Mouse (Mus musculus): Measurements from ENCODE around the gene Lrrc26. TPM values are rescaled to one million over a fixed set of nuclear protein-coding genes. Genes with fewer than 3 reads are reported as not detected.

Gene Lrrc26
- polyA plus RNA-seq, 1 experiment: 2.7 TPM

DNA sequence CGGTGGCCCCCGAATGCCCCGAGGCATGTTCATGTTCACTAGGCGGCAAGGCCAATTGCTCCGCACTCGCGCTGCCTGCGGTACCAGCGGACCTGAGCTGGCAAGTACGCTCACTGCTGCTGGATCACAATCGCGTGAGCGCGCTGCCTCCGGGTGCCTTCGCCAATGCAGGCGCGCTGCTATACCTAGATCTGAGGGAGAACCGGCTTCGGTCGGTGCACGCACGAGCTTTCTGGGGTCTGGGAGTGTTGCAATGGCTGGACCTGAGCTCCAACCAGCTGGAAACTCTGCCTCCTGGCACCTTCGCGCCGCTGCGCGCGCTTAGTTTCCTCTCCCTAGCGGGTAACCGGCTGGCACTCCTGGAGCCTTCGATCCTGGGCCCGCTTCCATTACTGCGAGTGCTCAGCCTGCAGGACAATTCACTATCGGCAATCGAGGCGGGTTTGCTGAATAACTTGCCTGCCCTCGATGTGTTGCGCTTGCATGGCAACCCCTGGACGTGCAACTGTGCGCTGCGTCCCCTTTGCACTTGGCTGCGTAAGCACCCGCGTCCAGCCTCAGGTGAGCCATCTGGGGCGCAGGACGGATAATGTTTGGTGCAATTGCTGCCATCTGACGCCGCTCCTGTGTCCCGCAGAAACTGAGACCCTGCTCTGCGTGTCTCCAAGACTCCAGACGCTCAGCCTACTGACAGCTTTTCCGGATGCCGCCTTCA lies 543 bp downstream of the Lrrc26 start:
- Histone ChIP-seq H3K4me1 (ENCODE audit: control insufficient read depth, insufficient read depth, low read length) (peaks cover 8% of the 10 kb centered on the region), H3K27ac (ENCODE audit: insufficient read depth, low read depth, low read length) (no peak overlapping the region), H3K4me3 (ENCODE audit: insufficient read depth, low read depth, low read length) (peak overlapping the region; percentile 5; the same call in 1 of the 2 replicates), H3K36me3 (ENCODE audit: control insufficient read depth, insufficient read depth, low read length) (no peaks in the 10 kb centered on the region), H3K27me3 (replicated peaks; ENCODE audit: control insufficient read depth, insufficient read depth, low read length) (no peaks in the 10 kb centered on the region; the same call in 1 of the 2 replicates)
- WGBS: 1% methylated on average over 54 of the region's 54 CpGs
- DNase-seq: peak; percentile 52
- TF ChIP-seq POLR2A (IDR thresholded peaks at IDR 0.05; ENCODE audit: low read depth, low read length) (no peak), CTCF (conservative IDR thresholded peaks at IDR 0.05; ENCODE audit: insufficient read depth, insufficient read length, low read depth, low read length) (no peak)

DNA sequence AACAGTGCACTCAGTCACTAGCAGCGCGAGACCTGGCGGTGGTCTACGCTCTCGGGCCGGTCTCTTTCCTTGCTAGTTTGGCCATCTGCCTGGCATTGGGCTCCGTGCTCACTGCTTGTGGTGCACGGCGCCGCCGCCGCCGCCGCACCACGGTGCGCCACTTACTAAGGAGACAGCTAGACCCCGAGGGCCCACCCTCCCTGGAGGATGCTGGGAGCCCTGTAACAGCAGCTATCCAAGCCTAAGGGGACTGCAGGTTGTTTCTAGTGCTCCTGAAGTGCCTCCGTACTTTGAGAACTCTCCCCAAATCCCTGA lies 1.1 kb downstream of the Lrrc26 start:
- H3K4me1 ChIP-seq (ENCODE audit: control insufficient read depth, insufficient read depth, low read length): peaks cover 8% of the 10 kb centered on the region
- 2% methylated on average over 18 of the region's 18 CpGs for WGBS
- no peaks in the 10 kb centered on the region; the same call in 1 of the 2 replicates for H3K27me3 ChIP-seq (replicated peaks; ENCODE audit: control insufficient read depth, insufficient read depth, low read length)
- no peaks in the 10 kb centered on the region for H3K36me3 ChIP-seq (ENCODE audit: control insufficient read depth, insufficient read depth, low read length)
- no peak overlapping the region for H3K27ac ChIP-seq (ENCODE audit: insufficient read depth, low read depth, low read length)
- peak overlapping the region; percentile 5; the same call in 1 of the 2 replicates for H3K4me3 ChIP-seq (ENCODE audit: insufficient read depth, low read depth, low read length)
- TF ChIP-seq POLR2A (IDR thresholded peaks at IDR 0.05; ENCODE audit: low read depth, low read length) (no peak), CTCF (conservative IDR thresholded peaks at IDR 0.05; ENCODE audit: insufficient read depth, insufficient read length, low read depth, low read length) (no peak)
- peak; percentile 31 for DNase-seq

DNA sequence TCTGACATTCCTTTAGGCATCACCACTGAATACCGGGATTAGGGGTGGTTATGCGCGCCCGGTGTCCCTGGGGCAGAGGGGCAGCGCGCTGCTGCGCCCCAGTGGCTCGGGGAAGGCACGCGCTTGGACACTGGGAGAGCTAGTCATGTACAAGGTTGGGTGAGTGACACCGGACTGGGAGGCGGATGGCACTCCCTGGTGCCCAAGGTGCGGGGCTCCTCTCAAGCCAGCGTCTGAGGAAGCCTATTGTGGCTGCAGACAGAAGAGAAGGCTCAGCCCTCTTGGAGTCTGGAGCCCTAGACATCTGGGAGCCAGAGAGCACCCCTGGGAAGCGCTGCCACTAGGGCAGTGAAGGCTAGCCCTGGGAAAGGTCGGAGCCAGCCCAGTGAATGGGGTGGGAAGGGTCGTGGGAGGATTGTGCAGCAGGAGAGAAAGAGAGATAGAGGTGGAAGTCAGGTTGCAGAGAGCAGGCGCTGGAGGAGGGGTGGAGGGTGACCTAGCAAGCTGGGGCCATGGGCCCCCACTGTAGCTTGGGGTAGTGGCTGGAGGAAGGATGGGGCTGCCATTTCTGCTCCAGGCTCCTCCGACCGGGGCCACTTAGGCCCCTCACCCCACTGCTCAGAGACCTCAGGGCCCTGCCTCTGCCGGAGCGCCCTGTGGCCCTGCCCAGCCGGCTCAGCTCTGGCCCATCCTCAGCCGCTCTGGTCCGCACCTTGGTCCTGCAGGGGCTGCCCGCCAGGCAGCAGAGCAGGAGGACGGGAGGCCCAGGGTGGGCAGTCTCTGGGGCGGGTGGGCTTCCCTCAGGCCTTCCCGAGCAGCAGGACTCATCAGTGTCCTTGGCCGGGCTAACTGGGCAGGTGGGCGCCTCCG lies 1.7 kb downstream of the Lrrc26 start:
- no peaks in the 10 kb centered on the region; the same call in 1 of the 2 replicates for H3K27me3 ChIP-seq (replicated peaks; ENCODE audit: control insufficient read depth, insufficient read depth, low read length)

DNA sequence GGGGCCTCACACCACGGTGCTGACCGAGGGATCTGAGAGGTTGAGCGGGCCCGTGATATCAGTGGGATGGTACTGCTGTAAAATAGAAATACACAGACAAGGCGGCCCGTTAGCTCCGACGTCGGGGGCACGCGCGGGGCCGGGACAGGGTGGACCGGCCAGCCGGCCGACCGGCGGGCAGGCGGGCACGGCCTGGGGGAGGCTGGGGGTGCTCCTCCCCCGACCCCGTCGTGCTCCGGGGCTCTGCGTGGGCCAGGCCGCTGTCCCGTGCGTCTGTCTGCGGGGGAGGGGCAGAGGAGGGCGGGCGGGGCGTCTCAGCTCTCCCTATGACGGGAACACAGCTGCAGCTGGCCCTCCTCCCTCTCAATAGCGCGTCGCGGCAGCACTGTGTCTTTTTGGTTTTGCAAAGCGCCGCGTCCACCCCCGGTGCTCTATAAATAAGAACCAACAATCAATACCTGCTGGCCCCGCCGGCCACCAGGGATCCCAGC lies 2.4 kb downstream of the Lrrc26 start:
- peaks cover 3% of the 10 kb centered on the region; the same call in 1 of the 2 replicates for H3K4me1 ChIP-seq (ENCODE audit: control insufficient read depth, insufficient read depth, low read length)
- TF ChIP-seq POLR2A (IDR thresholded peaks at IDR 0.05; ENCODE audit: low read depth, low read length): no peak
- DNase-seq: no peak
- no peaks in the 10 kb centered on the region; the same call in 1 of the 2 replicates for H3K27me3 ChIP-seq (replicated peaks; ENCODE audit: control insufficient read depth, insufficient read depth, low read length)
- 4% methylated on average over 43 of the region's 43 CpGs for WGBS
- H3K27ac ChIP-seq (ENCODE audit: insufficient read depth, low read depth, low read length): no peak overlapping the region
- peak overlapping the region; percentile 29; the same call in 1 of the 2 replicates for H3K4me3 ChIP-seq (ENCODE audit: insufficient read depth, low read depth, low read length)
- no peaks in the 10 kb centered on the region for H3K36me3 ChIP-seq (ENCODE audit: control insufficient read depth, insufficient read depth, low read length)

More for the DNA sequence above, 1.7 kb downstream of the Lrrc26 start:
- WGBS: 7% methylated on average over 32 of the region's 32 CpGs
- Histone ChIP-seq H3K36me3 (ENCODE audit: control insufficient read depth, insufficient read depth, low read length) (no peaks in the 10 kb centered on the region), H3K4me1 (ENCODE audit: control insufficient read depth, insufficient read depth, low read length) (peaks cover 6% of the 10 kb centered on the region), H3K4me3 (ENCODE audit: insufficient read depth, low read depth, low read length) (peak overlapping the region; percentile 29; the same call in 1 of the 2 replicates), H3K27ac (ENCODE audit: insufficient read depth, low read depth, low read length) (no peak overlapping the region)
- no peak for TF ChIP-seq POLR2A (IDR thresholded peaks at IDR 0.05; ENCODE audit: low read depth, low read length)
- TF ChIP-seq CTCF (conservative IDR thresholded peaks at IDR 0.05; ENCODE audit: insufficient read depth, insufficient read length, low read depth, low read length): no peak
- DNase-seq: peak; percentile 25

DNA sequence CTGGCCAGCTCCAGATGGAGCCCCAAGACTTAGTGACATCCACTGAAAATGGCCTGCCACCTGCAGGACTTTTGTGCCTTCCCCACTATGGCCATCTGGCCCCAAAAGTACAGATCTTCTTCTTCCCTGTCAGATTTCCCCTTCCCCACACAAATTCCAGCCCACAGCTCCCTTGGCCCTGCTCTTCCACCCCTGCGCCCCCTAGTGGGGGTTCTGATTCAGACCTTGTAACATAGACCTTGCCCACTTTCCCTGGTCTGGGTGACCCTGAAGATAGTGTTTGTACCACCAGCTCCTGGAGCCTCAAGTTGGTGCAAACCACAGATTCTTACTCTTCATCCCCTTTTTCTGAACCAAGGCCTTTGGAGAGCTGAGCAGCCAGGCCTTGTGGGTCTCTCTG lies 3.1 kb downstream of the Lrrc26 start:
- H3K36me3 ChIP-seq (ENCODE audit: control insufficient read depth, insufficient read depth, low read length): no peaks in the 10 kb centered on the region
- peak; percentile 73 for DNase-seq
- TF ChIP-seq POLR2A (IDR thresholded peaks at IDR 0.05; ENCODE audit: low read depth, low read length) (no peak), CTCF (conservative IDR thresholded peaks at IDR 0.05; ENCODE audit: insufficient read depth, insufficient read length, low read depth, low read length) (peak; percentile 76)
- H3K27ac ChIP-seq (ENCODE audit: insufficient read depth, low read depth, low read length): no peak overlapping the region
- WGBS: 0% methylated on average over 1 of the region's 1 CpGs
- H3K4me1 ChIP-seq (ENCODE audit: control insufficient read depth, insufficient read depth, low read length): 0 out of 2 replicates have a peak, but pooled peaks cover 3% of the 10 kb centered on the region
- H3K27me3 ChIP-seq (replicated peaks; ENCODE audit: control insufficient read depth, insufficient read depth, low read length): no peaks in the 10 kb centered on the region; the same call in 1 of the 2 replicates
- H3K4me3 ChIP-seq (ENCODE audit: insufficient read depth, low read depth, low read length): no peak overlapping the region

DNA sequence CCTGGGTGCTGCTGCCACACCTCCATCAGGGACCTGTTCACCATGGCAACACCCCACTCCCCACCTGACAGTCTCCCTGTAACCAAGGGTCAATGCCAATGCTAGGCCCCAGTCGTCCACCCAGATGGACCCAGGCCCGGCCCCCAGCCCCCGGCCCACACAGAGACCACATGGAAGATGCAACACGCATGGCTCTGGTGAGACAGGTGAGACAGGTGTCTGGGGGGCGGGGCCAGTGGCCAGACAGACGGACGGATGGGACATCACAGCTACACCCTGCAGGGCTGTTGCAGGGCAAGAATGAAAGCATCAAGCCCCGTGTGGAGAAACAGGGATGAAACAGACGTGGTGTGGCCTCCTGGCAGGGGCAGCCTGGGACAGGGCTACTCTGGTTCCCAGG lies 4.0 kb downstream of the Lrrc26 start:
- H3K27ac ChIP-seq (ENCODE audit: insufficient read depth, low read depth, low read length): no peak overlapping the region
- no peaks in the 10 kb centered on the region; the same call in 1 of the 2 replicates for H3K27me3 ChIP-seq (replicated peaks; ENCODE audit: control insufficient read depth, insufficient read depth, low read length)
- DNase-seq: no peak
- no peak overlapping the region for H3K4me3 ChIP-seq (ENCODE audit: insufficient read depth, low read depth, low read length)
- no peaks in the 10 kb centered on the region for H3K36me3 ChIP-seq (ENCODE audit: control insufficient read depth, insufficient read depth, low read length)
- H3K4me1 ChIP-seq (ENCODE audit: control insufficient read depth, insufficient read depth, low read length): no peaks in the 10 kb centered on the region
- 82% methylated on average over 9 of the region's 9 CpGs for WGBS
- TF ChIP-seq POLR2A (IDR thresholded peaks at IDR 0.05; ENCODE audit: low read depth, low read length): no peak
- no peak for TF ChIP-seq CTCF (conservative IDR thresholded peaks at IDR 0.05; ENCODE audit: insufficient read depth, insufficient read length, low read depth, low read length)

DNA sequence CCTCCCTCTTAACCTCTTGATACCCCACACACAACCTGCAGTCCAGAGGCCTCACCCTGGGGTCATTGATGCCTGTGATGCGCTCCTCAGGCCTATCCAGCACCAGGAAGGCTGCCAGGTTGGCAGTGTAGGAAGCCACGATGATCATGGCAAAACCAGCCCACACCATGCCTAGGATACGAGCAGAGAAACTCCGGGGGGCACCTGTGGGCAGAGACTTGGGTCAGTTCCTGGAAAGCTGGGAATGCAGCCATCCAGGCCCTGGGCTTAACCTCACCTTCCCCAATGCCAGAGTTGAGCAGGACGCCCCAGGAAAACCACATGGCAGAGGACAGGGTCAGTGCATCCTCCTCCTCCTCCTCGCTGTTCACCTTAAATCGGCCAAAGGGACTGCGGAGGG lies 7.4 kb downstream of the Lrrc26 start:
- no peak for TF ChIP-seq CTCF (conservative IDR thresholded peaks at IDR 0.05; ENCODE audit: insufficient read depth, insufficient read length, low read depth, low read length)
- no peak for TF ChIP-seq POLR2A (IDR thresholded peaks at IDR 0.05; ENCODE audit: low read depth, low read length)
- H3K4me3 ChIP-seq (ENCODE audit: insufficient read depth, low read depth, low read length): no peak overlapping the region
- no peaks in the 10 kb centered on the region for H3K4me1 ChIP-seq (ENCODE audit: control insufficient read depth, insufficient read depth, low read length)
- no peak for DNase-seq
- no peak overlapping the region for H3K27ac ChIP-seq (ENCODE audit: insufficient read depth, low read depth, low read length)
- 69% methylated on average over 8 of the region's 8 CpGs for WGBS
- H3K36me3 ChIP-seq (ENCODE audit: control insufficient read depth, insufficient read depth, low read length): no peaks in the 10 kb centered on the region
- H3K27me3 ChIP-seq (replicated peaks; ENCODE audit: control insufficient read depth, insufficient read depth, low read length): no peaks in the 10 kb centered on the region; the same call in 1 of the 2 replicates

Measured in kidney, adult 2 months (tissue).